Mouse (Mus musculus) liver, adult 2 months (tissue): ENCODE measurements around the gene H6pd.

Source experiments
- CTCF ChIP-seq: fragments of 200-500 bp; IDR thresholded peaks from 2 replicates; pipeline ENCODE4 v1.5.1; 2011; ENCODE audit warnings: low read depth, low read length, control low read depth
- POLR2A ChIP-seq: fragments of 200-500 bp; IDR thresholded peaks from 2 replicates; pipeline ENCODE4 v1.6.1; 2011; ENCODE audit warnings: low read length, control low read depth; ENCODE audit not compliant: insufficient read depth; ENCODE audit errors: extremely low read depth

DNA sequence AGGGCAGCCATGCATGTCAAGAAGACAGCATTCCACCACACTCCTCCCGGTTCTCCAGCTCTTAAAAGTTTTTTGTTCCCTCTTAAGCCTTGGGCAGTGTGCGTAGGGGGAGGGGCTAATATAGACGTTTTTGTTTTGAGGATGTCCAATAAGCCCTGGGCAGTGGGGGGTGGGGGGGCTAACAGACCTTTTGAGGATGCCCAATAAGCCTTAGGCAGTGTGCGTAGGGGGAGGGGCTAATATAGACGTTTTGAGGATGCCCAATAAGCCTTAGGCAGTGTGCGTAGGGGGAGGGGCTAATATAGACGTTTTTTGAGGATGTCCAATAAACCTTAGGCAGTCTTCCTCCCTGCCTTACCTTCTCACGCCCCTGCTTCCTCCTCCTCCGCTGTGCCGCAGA lies 49.0 kb downstream of the H6pd start:
- TF ChIP-seq CTCF (no peak), POLR2A (no peak)
